Mouse (Mus musculus) liver, postnatal 0 days (tissue): ENCODE results near the gene Myrfl. TPM values are rescaled to one million over a fixed set of nuclear protein-coding genes. Genes with fewer than 3 reads are reported as not detected.

Experiments used
- ATAC-seq: fragments of 200-750 bp; cut with Nextera tagmentation; 2 replicates; pipeline ENCODE4 v1.8.0; 2017; ENCODE audit warnings: mild to moderate bottlenecking, moderate library complexity
- DNase-seq: peaks from one replicate; pipeline ENCODE4 v3.0.0-alpha.2; 2016
- H3K27ac ChIP-seq: fragments of 300-500 bp; sonication (generic); 2 replicates; pipeline ENCODE4 v1.5.1; 2014; ENCODE audit warnings: antibody characterized with exemption, moderate library complexity, mild to moderate bottlenecking, low read depth
- H3K27me3 ChIP-seq: fragments of 300-500 bp; sonication (generic); 2 replicates; pipeline ENCODE4 v1.6.1; 2014; ENCODE audit warnings: low read length, control low read depth, mixed read lengths; ENCODE audit not compliant: insufficient read depth
- H3K36me3 ChIP-seq: fragments of 300-500 bp; sonication (generic); replicated peaks from 2 replicates; pipeline ENCODE4 v1.6.1; 2014; ENCODE audit warnings: mild to moderate bottlenecking, control low read depth, low read length, moderate library complexity, mixed read lengths; ENCODE audit not compliant: insufficient read depth
- H3K4me1 ChIP-seq: fragments of 300-500 bp; sonication (generic); 2 replicates; pipeline ENCODE4 v1.6.1; 2014; ENCODE audit warnings: antibody characterized with exemption, mild to moderate bottlenecking, control low read depth; ENCODE audit not compliant: insufficient read depth
- H3K4me2 ChIP-seq: fragments of 300-500 bp; sonication (generic); 2 replicates; pipeline ENCODE4 v1.6.1; 2014; ENCODE audit warnings: low read depth, mild to moderate bottlenecking, low read length, moderate library complexity, mixed read lengths
- H3K4me3 ChIP-seq: fragments of 300-500 bp; sonication (generic); 2 replicates; pipeline ENCODE4 v1.5.1; 2014; ENCODE audit warnings: low read depth, low read length
- H3K9ac ChIP-seq: fragments of 300-500 bp; sonication (generic); replicated peaks from 2 replicates; pipeline ENCODE4 v1.6.1; 2014; ENCODE audit warnings: mild to moderate bottlenecking, moderate library complexity
- H3K9me3 ChIP-seq: fragments of 300-500 bp; sonication (generic); 2 replicates; pipeline ENCODE4 v1.6.1; 2016; ENCODE audit warnings: mild to moderate bottlenecking, control low read depth, low read length, mixed read lengths
- CTCF ChIP-seq: sonication (generic); IDR thresholded peaks from 2 replicates; pipeline ENCODE4 v1.5.1; 2016; ENCODE audit warnings: antibody characterized with exemption, low read depth
- EP300 ChIP-seq: IDR thresholded peaks from 2 replicates; pipeline ENCODE4 v1.6.1; 2016; ENCODE audit warnings: antibody characterized with exemption, low read depth, mild to moderate bottlenecking
- WGBS: fragments of 180-500 bp; shearing (Covaris S2); extraction: QIAGEN DNeasy Blood & Tissue Kit; methylation state at CpG from one replicate; pipeline ENCODE4 v1.1.7; 2014; ENCODE audit not compliant: insufficient replicate concordance; 5-methylcytosine and 5-hydroxymethylcytosine counted together
- polyA plus RNA-seq: library from polyadenylated mRNA; unstranded; fragments of >200 nt; fragmentation: Nextera tagmentation; extraction: Ambion mirVana; gene quantifications from 2 replicates; pipeline ENCODE4 v1.2.1, GENCODE M21; 2015

The Myrfl gene
- polyA plus RNA-seq, 1 experiment from 2014 or later: not detected

DNA sequence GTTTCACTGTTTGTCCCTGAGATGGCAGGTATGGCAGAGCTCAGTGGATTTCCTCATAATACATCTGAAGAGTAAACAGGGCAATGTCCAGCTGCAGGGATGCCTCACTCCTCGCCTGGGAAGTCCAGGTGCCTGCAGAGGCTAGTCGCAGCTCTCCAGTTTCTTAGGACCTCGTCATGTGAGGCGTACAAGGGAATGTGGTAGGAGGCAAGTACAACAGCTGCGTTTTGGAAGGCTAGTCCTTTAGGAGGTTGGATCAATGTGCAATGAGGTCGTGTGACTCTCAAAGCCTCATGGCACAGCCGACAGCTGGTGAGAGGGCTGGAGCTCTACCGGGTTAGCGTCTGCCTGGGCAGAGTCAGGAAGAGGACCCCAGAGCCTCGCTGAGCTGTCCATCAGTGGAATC lies 7.8 kb upstream of the Myrfl start:
- TF ChIP-seq CTCF: no peak
- TF ChIP-seq EP300: no peak
- Histone ChIP-seq H3K4me2 (no peak overlapping the region), H3K9me3 (no peaks in the 10 kb centered on the region), H3K27me3 (no peaks in the 10 kb centered on the region), H3K36me3 (peaks cover 17% of the 10 kb centered on the region), H3K27ac (no peak overlapping the region), H3K4me1 (no peaks in the 10 kb centered on the region), H3K4me3 (no peak overlapping the region), H3K9ac (no peak overlapping the region)
- peak; percentile 62 for ATAC-seq
- 65% methylated on average over 10 of the region's 10 CpGs for WGBS
- peak; percentile 26 for DNase-seq

GRCm38 (mm10) chr10:116895108-116895833 lies 1.4 kb downstream of the Myrfl start:
- no peak overlapping the region for H3K4me2 ChIP-seq
- 82% methylated on average over 12 of the region's 12 CpGs for WGBS
- no peak for ATAC-seq

DNA sequence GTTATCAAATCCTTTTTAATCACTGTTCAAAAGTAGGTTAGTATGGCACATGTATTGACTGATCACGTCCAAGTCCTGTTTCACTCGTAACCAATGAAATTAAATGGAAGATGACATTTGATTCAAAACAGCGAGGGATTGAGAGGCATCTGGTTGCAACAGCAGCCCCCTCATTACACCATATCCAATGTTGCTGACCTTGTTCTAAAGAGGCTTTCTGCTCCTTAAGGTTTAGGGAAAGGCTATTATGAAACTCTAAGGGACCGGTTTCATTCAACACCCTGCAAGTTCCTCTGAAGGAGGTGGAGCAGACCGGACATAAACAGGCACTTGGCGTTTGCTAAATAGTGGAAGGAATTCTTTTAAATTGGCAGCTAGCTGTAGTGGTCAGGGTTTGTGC lies 2.2 kb downstream of the Myrfl start:
- H3K36me3 ChIP-seq: no peaks in the 10 kb centered on the region
- H3K9ac ChIP-seq: no peak overlapping the region
- no peaks in the 10 kb centered on the region; the same call in 1 of the 2 replicates for H3K4me1 ChIP-seq
- DNase-seq (no peak), ATAC-seq (no peak)
- no peak overlapping the region for H3K27ac ChIP-seq
- no peak overlapping the region for H3K4me2 ChIP-seq
- H3K27me3 ChIP-seq: no peaks in the 10 kb centered on the region
- 70% methylated on average over 6 of the region's 6 CpGs for WGBS
- H3K4me3 ChIP-seq: no peak overlapping the region
- H3K9me3 ChIP-seq: no peaks in the 10 kb centered on the region
- TF ChIP-seq EP300 (no peak), CTCF (no peak)

More at GRCm38 (mm10) chr10:116895108-116895833, 1.4 kb downstream of the Myrfl start:
- no peak for TF ChIP-seq EP300
- TF ChIP-seq CTCF: no peak
- H3K9ac ChIP-seq: no peak overlapping the region
- no peaks in the 10 kb centered on the region for H3K27me3 ChIP-seq
- H3K27ac ChIP-seq: no peak overlapping the region
- DNase-seq: no peak
- H3K4me3 ChIP-seq: no peak overlapping the region
- no peaks in the 10 kb centered on the region for H3K36me3 ChIP-seq
- no peaks in the 10 kb centered on the region for H3K9me3 ChIP-seq
- no peaks in the 10 kb centered on the region; the same call in 1 of the 2 replicates for H3K4me1 ChIP-seq

- WGBS: 10% methylated on average over 3 of the region's 3 CpGs
- no peaks in the 10 kb centered on the region; the same call in 1 of the 2 replicates for H3K4me1 ChIP-seq
Measured at GRCm38 (mm10) chr10:116893753-116894152, 3.0 kb downstream of the Myrfl start.

DNA sequence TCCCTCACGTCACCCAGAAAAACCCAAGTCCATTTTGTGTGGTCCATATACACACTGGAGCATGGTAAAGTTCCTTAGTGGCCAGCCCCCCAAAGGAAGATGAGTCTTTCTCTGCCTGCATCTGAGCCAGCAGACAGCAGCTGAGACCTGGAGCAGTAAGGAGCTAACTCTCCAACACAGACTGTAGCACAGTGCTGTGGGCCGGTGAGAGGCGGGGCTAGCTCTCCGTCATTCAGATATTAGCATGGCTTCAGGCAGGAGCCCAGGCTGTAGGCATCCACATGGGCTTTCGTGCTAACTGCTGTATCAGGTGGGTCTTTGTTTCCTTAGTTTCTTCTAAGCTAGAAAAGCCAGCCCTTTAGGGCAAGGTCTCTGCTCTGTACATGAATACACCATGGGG lies 6.1 kb downstream of the Myrfl start:
- TF ChIP-seq EP300: no peak
- TF ChIP-seq CTCF: no peak
- DNase-seq (no peak), ATAC-seq (no peak)
- Histone ChIP-seq H3K36me3 (no peaks in the 10 kb centered on the region), H3K4me2 (no peak overlapping the region), H3K4me1 (no peaks in the 10 kb centered on the region; the same call in 1 of the 2 replicates), H3K27me3 (no peaks in the 10 kb centered on the region), H3K9me3 (no peaks in the 10 kb centered on the region), H3K9ac (no peak overlapping the region), H3K27ac (no peak overlapping the region), H3K4me3 (no peak overlapping the region)
- 67% methylated on average over 5 of the region's 5 CpGs for WGBS

More at GRCm38 (mm10) chr10:116893753-116894152, 3.0 kb downstream of the Myrfl start:
- Histone ChIP-seq H3K4me3 (no peak overlapping the region), H3K9ac (no peak overlapping the region), H3K27me3 (no peaks in the 10 kb centered on the region), H3K27ac (no peak overlapping the region), H3K4me2 (peak overlapping the region; percentile 22), H3K36me3 (no peaks in the 10 kb centered on the region), H3K9me3 (no peaks in the 10 kb centered on the region)
- TF ChIP-seq EP300: no peak
- TF ChIP-seq CTCF: peak; percentile 71
- DNase-seq (no peak), ATAC-seq (no peak)

GRCm38 (mm10) chr10:116884552-116884951 lies 12.2 kb downstream of the Myrfl start:
- peak; percentile 20; the same call in 1 of the 2 replicates for TF ChIP-seq EP300
- no peak for TF ChIP-seq CTCF
- no peak overlapping the region for H3K27ac ChIP-seq
- no peak overlapping the region for H3K9ac ChIP-seq
- no peak overlapping the region for H3K4me3 ChIP-seq
- ATAC-seq (no peak), DNase-seq (no peak)
- WGBS: 63% methylated on average over 3 of the region's 3 CpGs
- no peaks in the 10 kb centered on the region for H3K27me3 ChIP-seq
- no peaks in the 10 kb centered on the region for H3K9me3 ChIP-seq
- no peaks in the 10 kb centered on the region for H3K4me1 ChIP-seq
- H3K4me2 ChIP-seq: no peak overlapping the region
- no peaks in the 10 kb centered on the region for H3K36me3 ChIP-seq
